In the genomic region with DNA sequence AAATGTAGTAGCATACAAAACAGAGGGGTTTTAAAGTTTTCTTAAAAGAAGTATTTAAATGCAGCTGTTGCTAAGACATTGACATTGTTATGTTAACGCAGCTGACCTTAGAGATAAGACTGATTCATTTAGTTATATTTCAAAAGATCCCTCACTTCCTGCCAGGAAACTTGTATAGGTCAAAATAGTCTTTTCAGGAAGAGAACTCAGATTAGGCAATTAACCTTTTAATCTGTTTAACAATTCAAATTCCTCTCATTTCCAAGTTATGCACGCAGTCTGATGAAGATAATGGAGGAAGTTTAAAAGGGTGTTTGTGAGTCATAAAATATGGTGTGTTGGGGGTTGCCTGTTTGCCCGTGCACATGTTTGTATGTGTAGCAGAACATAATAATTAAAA, we compare ENCODE assay signal across 21 mouse cellular contexts.
"Had no signal": no experiment of that assay in that cellular context is flagged by ENCODE, and none has a peak within 500 bp of the region (broad histone marks: within the 10 kb centered on the region; RNA-seq: fewer than 3 reads in every experiment).

No protein-coding gene starts in this region.

- H3K9ac ChIP-seq: limb, embryonic 13.5 days; liver, embryonic 14.5 days; liver, postnatal 0 days; midbrain, embryonic 12.5 days; midbrain, embryonic 15.5 days; neural tube, embryonic 12.5 days; neural tube, embryonic 15.5 days; stomach, embryonic 15.5 days had no signal

- H3K4me3 ChIP-seq: layer of hippocampus, adult 2 months; limb, embryonic 10.5 days; limb, embryonic 13.5 days; midbrain, embryonic 12.5 days; midbrain, embryonic 15.5 days; neural tube, embryonic 12.5 days; neural tube, embryonic 15.5 days; stomach, embryonic 15.5 days had no signal

- H3K4me1 ChIP-seq: limb, embryonic 10.5 days; limb, embryonic 13.5 days; midbrain, embryonic 12.5 days; midbrain, embryonic 15.5 days; neural tube, embryonic 12.5 days; neural tube, embryonic 15.5 days; stomach, embryonic 15.5 days had no signal

- H3K27ac ChIP-seq: layer of hippocampus, adult 2 months; limb, embryonic 10.5 days; limb, embryonic 13.5 days; liver, embryonic 14.5 days; midbrain, embryonic 12.5 days; midbrain, embryonic 15.5 days; neural tube, embryonic 12.5 days; neural tube, embryonic 15.5 days; stomach, embryonic 15.5 days had no signal

- H3K4me2 ChIP-seq: limb, embryonic 13.5 days; midbrain, embryonic 12.5 days; midbrain, embryonic 15.5 days; neural tube, embryonic 12.5 days; neural tube, embryonic 15.5 days; stomach, embryonic 15.5 days had no signal

- H3K36me3 ChIP-seq: limb, embryonic 10.5 days; limb, embryonic 13.5 days; midbrain, embryonic 12.5 days; midbrain, embryonic 15.5 days; neural tube, embryonic 12.5 days; neural tube, embryonic 15.5 days; stomach, embryonic 15.5 days had no signal

- H3K27me3 ChIP-seq: limb, embryonic 13.5 days; midbrain, embryonic 12.5 days; midbrain, embryonic 15.5 days; neural tube, embryonic 12.5 days; neural tube, embryonic 15.5 days; stomach, embryonic 15.5 days had no signal

- H3K9me3 ChIP-seq: limb, embryonic 10.5 days; limb, embryonic 13.5 days; midbrain, embryonic 12.5 days; midbrain, embryonic 15.5 days; neural tube, embryonic 12.5 days; neural tube, embryonic 15.5 days; stomach, embryonic 15.5 days had no signal

- DNase-seq: kidney, adult 18-20 months; kidney, adult 9 months; layer of hippocampus, adult 9-11 months; liver; liver, postnatal 0 days; lung, postnatal 10 days; retina, postnatal 1 day; right cerebral cortex, postnatal 25 days; spleen, adult 18-20 months; thymus, postnatal 25 days had no signal

- ATAC-seq: inflammation-experienced regulatory T-cells, adult 6 months; intestine, embryonic 16.5 days; liver, postnatal 0 days; midbrain, embryonic 15.5 days had no signal
